Mouse (Mus musculus) kidney, postnatal 36 days (tissue): ENCODE measurements around the gene Itgb1.

Experiments used
- DNase-seq, 2 experiments: peaks; one replicate each; pipeline ENCODE4 v3.0.0; 2021 to 2022; ENCODE audit warnings: mixed read lengths in 2 of 2

Itgb1 gene

GRCm38 (mm10) chr8:128684609-128685506, 596 bp upstream of the Itgb1 start:
- DNase-seq: peak in 1 of 2 experiments; percentile 20

- DNase-seq: no peak
Observed at GRCm38 (mm10) chr8:128686429-128686990, 1.1 kb downstream of the Itgb1 start.

- no peak for DNase-seq
Observed at GRCm38 (mm10) chr8:128688679-128689078, 3.2 kb downstream of the Itgb1 start.

- no peak for DNase-seq
Observed at GRCm38 (mm10) chr8:128690056-128690455, 4.6 kb downstream of the Itgb1 start.

GRCm38 (mm10) chr8:128696701-128697397, 11.4 kb downstream of the Itgb1 start:
- no peak for DNase-seq

- no peak for DNase-seq
Observed at GRCm38 (mm10) chr8:128697945-128698344, 12.5 kb downstream of the Itgb1 start.

- DNase-seq: no peak
Observed at GRCm38 (mm10) chr8:128704376-128704775, 18.9 kb downstream of the Itgb1 start.

GRCm38 (mm10) chr8:128704836-128705235, 19.4 kb downstream of the Itgb1 start:
- no peak for DNase-seq

GRCm38 (mm10) chr8:128709261-128709660, 23.8 kb downstream of the Itgb1 start:
- peak; percentile 82 to 94 for DNase-seq

GRCm38 (mm10) chr8:128716184-128716583, 30.7 kb downstream of the Itgb1 start:
- DNase-seq: no peak

GRCm38 (mm10) chr8:128724819-128725218, 39.4 kb downstream of the Itgb1 start:
- DNase-seq: peak; percentile 30 to 31

GRCm38 (mm10) chr8:128727213-128727612, 41.8 kb downstream of the Itgb1 start:
- no peak for DNase-seq

- no peak for DNase-seq
Observed at GRCm38 (mm10) chr8:128732254-128732653, 46.8 kb downstream of the Itgb1 start.

GRCm38 (mm10) chr8:128734118-128734517, 48.7 kb downstream of the Itgb1 start:
- no peak for DNase-seq

GRCm38 (mm10) chr8:128735692-128736091, 50.2 kb downstream of the Itgb1 start:
- no peak for DNase-seq
